Mouse (Mus musculus): ENCODE measurements around the gene Lysmd4. TPM values are rescaled to one million over a fixed set of nuclear protein-coding genes. Genes with fewer than 3 reads are reported as not detected.

Lysmd4 gene
- polyA plus RNA-seq, 1 experiment from 2014 or later, result 19.1 TPM

- H3K36me3 ChIP-seq (ENCODE audit: insufficient read depth, low read length), result no peaks in the 10 kb centered on the region
- no peak for ATAC-seq (ENCODE audit: low FRiP score, low TSS enrichment)
- no peak overlapping the region for H3K4me3 ChIP-seq (ENCODE audit: low read length)
- no peaks in the 10 kb centered on the region for H3K27me3 ChIP-seq (ENCODE audit: insufficient read depth, low read length)
- no peak overlapping the region for H3K9ac ChIP-seq (replicated peaks; ENCODE audit: low read length)
- H3K9me3 ChIP-seq (ENCODE audit: low read length), result no peaks in the 10 kb centered on the region
- WGBS, result 74% methylated on average over 6 of the region's 6 CpGs
- no peak overlapping the region for H3K27ac ChIP-seq (ENCODE audit: low read length)
- H3K4me2 ChIP-seq (replicated peaks; ENCODE audit: low read depth, low read length), result no peak overlapping the region
- no peaks in the 10 kb centered on the region for H3K4me1 ChIP-seq (ENCODE audit: insufficient read depth, low read length)
Measured at GRCm38 (mm10) chr7:67210004-67210833, 12.1 kb upstream of the Lysmd4 start.

DNA sequence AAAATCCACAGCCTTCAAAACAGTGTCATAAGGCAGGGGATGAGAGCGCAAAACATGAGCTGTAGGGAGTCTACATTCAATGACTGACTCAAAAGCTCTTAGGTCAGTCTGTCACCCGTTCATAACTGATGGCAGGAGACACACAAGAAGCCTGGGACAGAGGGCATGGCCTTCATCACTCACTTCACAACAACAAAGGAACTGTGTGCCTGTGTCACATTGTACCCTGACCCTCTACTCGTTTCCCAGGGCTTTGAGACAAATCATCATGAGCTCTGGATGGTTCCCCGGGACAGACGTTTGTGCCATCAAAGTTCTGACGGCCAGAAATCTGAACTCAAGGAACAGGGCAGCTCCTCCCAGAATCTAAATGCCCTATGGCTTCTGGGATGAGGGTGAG lies 11.0 kb upstream of the Lysmd4 start:
- ATAC-seq (ENCODE audit: low FRiP score, low TSS enrichment), result no peak
- Histone ChIP-seq H3K27me3 (ENCODE audit: insufficient read depth, low read length) (no peaks in the 10 kb centered on the region), H3K36me3 (ENCODE audit: insufficient read depth, low read length) (no peaks in the 10 kb centered on the region), H3K9ac (replicated peaks; ENCODE audit: low read length) (no peak overlapping the region), H3K4me1 (ENCODE audit: insufficient read depth, low read length) (no peaks in the 10 kb centered on the region), H3K4me2 (replicated peaks; ENCODE audit: low read depth, low read length) (no peak overlapping the region), H3K4me3 (ENCODE audit: low read length) (no peak overlapping the region), H3K9me3 (ENCODE audit: low read length) (no peaks in the 10 kb centered on the region), H3K27ac (ENCODE audit: low read length) (no peak overlapping the region)
- WGBS, result 34% methylated on average over 6 of the region's 6 CpGs

DNA sequence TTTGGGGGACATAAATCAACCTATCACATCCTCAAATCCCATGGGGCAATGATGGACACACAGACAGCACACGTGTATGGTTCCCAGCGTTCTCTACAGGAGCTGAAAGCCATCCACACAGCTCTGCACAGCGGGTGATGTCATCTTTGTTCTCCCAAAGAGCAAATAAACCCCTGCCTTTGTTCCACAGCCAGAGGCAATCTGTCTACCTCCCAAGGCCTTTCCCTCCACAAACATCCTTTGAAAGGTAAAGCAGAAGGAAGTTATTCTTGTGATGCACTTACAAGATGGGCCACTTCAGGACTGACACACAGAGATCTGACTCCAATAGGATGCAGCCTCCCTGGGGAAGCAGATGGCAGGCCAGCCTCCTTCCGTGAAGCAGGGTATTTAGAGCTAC lies 10.4 kb upstream of the Lysmd4 start:
- no peaks in the 10 kb centered on the region for H3K36me3 ChIP-seq (ENCODE audit: insufficient read depth, low read length)

GRCm38 (mm10) chr7:67213589-67213988 lies 8.8 kb upstream of the Lysmd4 start:
- Histone ChIP-seq H3K4me3 (ENCODE audit: low read length) (no peak overlapping the region), H3K27ac (ENCODE audit: low read length) (no peak overlapping the region), H3K36me3 (ENCODE audit: insufficient read depth, low read length) (no peaks in the 10 kb centered on the region), H3K4me1 (ENCODE audit: insufficient read depth, low read length) (no peaks in the 10 kb centered on the region), H3K9ac (replicated peaks; ENCODE audit: low read length) (no peak overlapping the region), H3K4me2 (replicated peaks; ENCODE audit: low read depth, low read length) (no peak overlapping the region), H3K27me3 (ENCODE audit: insufficient read depth, low read length) (no peaks in the 10 kb centered on the region), H3K9me3 (ENCODE audit: low read length) (no peaks in the 10 kb centered on the region)
- ATAC-seq (ENCODE audit: low FRiP score, low TSS enrichment), result no peak
- 78% methylated on average over 1 of the region's 1 CpGs for WGBS

More for the DNA sequence above, 10.4 kb upstream of the Lysmd4 start:
- Histone ChIP-seq H3K27ac (ENCODE audit: low read length) (no peak overlapping the region), H3K4me2 (replicated peaks; ENCODE audit: low read depth, low read length) (no peak overlapping the region), H3K9me3 (ENCODE audit: low read length) (no peaks in the 10 kb centered on the region), H3K27me3 (ENCODE audit: insufficient read depth, low read length) (no peaks in the 10 kb centered on the region), H3K9ac (replicated peaks; ENCODE audit: low read length) (no peak overlapping the region), H3K4me1 (ENCODE audit: insufficient read depth, low read length) (no peaks in the 10 kb centered on the region), H3K4me3 (ENCODE audit: low read length) (no peak overlapping the region)
- WGBS, result 61% methylated on average over 4 of the region's 4 CpGs
- ATAC-seq (ENCODE audit: low FRiP score, low TSS enrichment), result no peak

DNA sequence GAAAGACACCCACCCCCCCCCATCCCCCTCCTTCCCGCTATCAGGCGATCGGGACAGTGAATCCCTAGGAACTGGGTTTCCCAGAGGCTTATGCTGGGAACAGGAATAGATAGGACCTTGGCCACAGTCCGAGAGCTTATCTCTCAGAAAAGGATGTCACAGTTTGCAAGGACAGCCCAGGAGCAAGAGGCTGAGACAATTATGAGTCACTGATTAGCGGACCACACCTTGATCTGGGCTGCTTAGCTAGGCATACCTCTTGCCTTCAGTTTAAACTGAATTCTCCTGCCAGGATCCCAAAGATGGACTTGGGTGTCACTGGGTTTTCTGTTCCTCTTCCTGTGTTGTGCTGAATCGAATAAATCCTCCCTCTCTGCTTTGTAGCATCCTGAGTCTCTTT lies 6.0 kb upstream of the Lysmd4 start:
- Histone ChIP-seq H3K27me3 (ENCODE audit: insufficient read depth, low read length) (no peaks in the 10 kb centered on the region), H3K36me3 (ENCODE audit: insufficient read depth, low read length) (no peaks in the 10 kb centered on the region), H3K9me3 (ENCODE audit: low read length) (no peaks in the 10 kb centered on the region), H3K27ac (ENCODE audit: low read length) (no peak overlapping the region), H3K9ac (replicated peaks; ENCODE audit: low read length) (no peak overlapping the region), H3K4me3 (ENCODE audit: low read length) (no peak overlapping the region), H3K4me2 (replicated peaks; ENCODE audit: low read depth, low read length) (no peak overlapping the region), H3K4me1 (ENCODE audit: insufficient read depth, low read length) (no peaks in the 10 kb centered on the region)
- 81% methylated on average over 6 of the region's 6 CpGs for WGBS
- ATAC-seq (ENCODE audit: low FRiP score, low TSS enrichment), result no peak

GRCm38 (mm10) chr7:67217025-67217424 lies 5.3 kb upstream of the Lysmd4 start:
- H3K9ac ChIP-seq (replicated peaks; ENCODE audit: low read length), result no peak overlapping the region
- no peaks in the 10 kb centered on the region for H3K27me3 ChIP-seq (ENCODE audit: insufficient read depth, low read length)
- H3K4me1 ChIP-seq (ENCODE audit: insufficient read depth, low read length), result peaks cover 3% of the 10 kb centered on the region; the same call in 1 of the 2 replicates
- 74% methylated on average over 3 of the region's 3 CpGs for WGBS
- no peak for ATAC-seq (ENCODE audit: low FRiP score, low TSS enrichment)
- H3K4me3 ChIP-seq (ENCODE audit: low read length), result no peak overlapping the region
- no peaks in the 10 kb centered on the region for H3K36me3 ChIP-seq (ENCODE audit: insufficient read depth, low read length)
- H3K27ac ChIP-seq (ENCODE audit: low read length), result no peak overlapping the region
- no peak overlapping the region for H3K4me2 ChIP-seq (replicated peaks; ENCODE audit: low read depth, low read length)
- no peaks in the 10 kb centered on the region for H3K9me3 ChIP-seq (ENCODE audit: low read length)

DNA sequence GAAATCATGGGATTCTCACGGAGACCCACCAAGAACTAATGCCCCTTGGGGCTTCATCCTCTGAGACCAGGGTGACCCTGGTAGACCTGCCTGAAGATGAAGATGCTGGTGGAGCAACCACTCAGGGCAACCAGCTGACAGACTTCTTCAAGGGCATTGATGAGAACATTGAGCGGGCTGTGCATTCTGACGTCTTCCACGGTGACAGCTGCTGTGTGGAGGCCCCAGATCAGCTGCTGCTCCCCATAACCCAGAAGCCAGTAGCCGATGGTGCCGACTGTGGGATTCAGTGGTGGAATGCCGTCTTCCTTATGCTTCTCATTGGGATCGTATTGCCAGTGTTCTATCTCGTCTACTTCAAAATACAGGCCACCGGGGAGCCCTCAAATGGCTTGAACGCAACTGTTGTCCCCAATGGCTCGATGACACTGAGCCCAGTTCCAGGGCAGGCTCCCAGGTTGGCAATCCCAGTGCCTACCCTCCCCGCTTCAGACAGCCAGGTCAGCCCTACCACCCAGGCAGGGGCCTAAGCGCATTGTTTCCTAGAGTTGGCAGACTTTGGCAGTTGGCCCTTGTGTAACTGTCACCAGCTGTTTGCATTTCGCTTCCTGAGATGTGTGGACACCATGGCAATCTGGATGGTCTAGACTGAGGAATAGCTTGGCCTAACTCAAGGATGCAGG lies 3.7 kb downstream of the Lysmd4 start:
- Histone ChIP-seq H3K27me3 (ENCODE audit: insufficient read depth, low read length) (no peaks in the 10 kb centered on the region), H3K4me2 (replicated peaks; ENCODE audit: low read depth, low read length) (no peak overlapping the region), H3K4me3 (ENCODE audit: low read length) (no peak overlapping the region), H3K9ac (replicated peaks; ENCODE audit: low read length) (no peak overlapping the region), H3K36me3 (ENCODE audit: insufficient read depth, low read length) (peaks cover 7% of the 10 kb centered on the region; the same call in 1 of the 2 replicates), H3K27ac (ENCODE audit: low read length) (no peak overlapping the region), H3K4me1 (ENCODE audit: insufficient read depth, low read length) (peaks cover 13% of the 10 kb centered on the region), H3K9me3 (ENCODE audit: low read length) (no peaks in the 10 kb centered on the region)
- ATAC-seq (ENCODE audit: low FRiP score, low TSS enrichment), result no peak
- 93% methylated on average over 15 of the region's 15 CpGs for WGBS

GRCm38 (mm10) chr7:67227538-67227937 lies 5.2 kb downstream of the Lysmd4 start:
- Histone ChIP-seq H3K9me3 (ENCODE audit: low read length) (no peaks in the 10 kb centered on the region), H3K4me3 (ENCODE audit: low read length) (no peak overlapping the region)
- WGBS, result 71% methylated on average over 1 of the region's 1 CpGs

DNA sequence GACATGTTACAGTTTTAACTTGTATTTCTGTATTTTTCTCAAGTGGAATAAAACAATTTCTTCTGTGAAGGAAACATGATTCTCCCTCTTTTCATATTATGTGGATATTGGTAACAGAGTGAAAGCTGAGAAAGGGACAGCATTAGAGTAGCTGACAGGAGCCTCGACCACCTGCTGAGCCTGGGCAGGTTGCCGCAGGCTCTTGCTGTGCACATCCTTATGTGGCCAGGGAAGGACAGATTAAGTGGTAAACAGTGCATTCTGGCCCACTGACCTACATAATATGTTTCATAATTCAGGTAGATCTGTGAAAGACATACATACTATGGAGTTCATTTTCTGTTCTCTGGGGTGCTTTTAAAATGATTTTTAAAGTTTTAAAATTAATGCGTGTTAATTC lies 6.0 kb downstream of the Lysmd4 start:
- H3K4me2 ChIP-seq (replicated peaks; ENCODE audit: low read depth, low read length), result no peak overlapping the region
- no peak overlapping the region for H3K4me3 ChIP-seq (ENCODE audit: low read length)
- H3K9ac ChIP-seq (replicated peaks; ENCODE audit: low read length), result no peak overlapping the region
- no peak overlapping the region for H3K27ac ChIP-seq (ENCODE audit: low read length)
- H3K27me3 ChIP-seq (ENCODE audit: insufficient read depth, low read length), result no peaks in the 10 kb centered on the region
- WGBS, result 77% methylated on average over 3 of the region's 3 CpGs
- H3K9me3 ChIP-seq (ENCODE audit: low read length), result no peaks in the 10 kb centered on the region
- peaks cover 4% of the 10 kb centered on the region for H3K4me1 ChIP-seq (ENCODE audit: insufficient read depth, low read length)
- ATAC-seq (ENCODE audit: low FRiP score, low TSS enrichment), result no peak
- peaks cover 7% of the 10 kb centered on the region; the same call in 1 of the 2 replicates for H3K36me3 ChIP-seq (ENCODE audit: insufficient read depth, low read length)

More at GRCm38 (mm10) chr7:67227538-67227937, 5.2 kb downstream of the Lysmd4 start:
- ATAC-seq (ENCODE audit: low FRiP score, low TSS enrichment), result no peak
- peaks cover 7% of the 10 kb centered on the region; the same call in 1 of the 2 replicates for H3K36me3 ChIP-seq (ENCODE audit: insufficient read depth, low read length)
- no peaks in the 10 kb centered on the region for H3K27me3 ChIP-seq (ENCODE audit: insufficient read depth, low read length)
- H3K4me1 ChIP-seq (ENCODE audit: insufficient read depth, low read length), result peaks cover 9% of the 10 kb centered on the region
- no peak overlapping the region for H3K4me2 ChIP-seq (replicated peaks; ENCODE audit: low read depth, low read length)
- H3K9ac ChIP-seq (replicated peaks; ENCODE audit: low read length), result no peak overlapping the region
- no peak overlapping the region for H3K27ac ChIP-seq (ENCODE audit: low read length)
